Mouse (Mus musculus): ENCODE data around the gene Ehd3. TPM values are rescaled to one million over a fixed set of nuclear protein-coding genes. Genes with fewer than 3 reads are reported as not detected.

Ehd3 gene
- polyA plus RNA-seq (2012; ENCODE audit: insufficient read depth, insufficient read length, low replicate concordance, missing spikeins) = not detected in 2 replicates

DNA sequence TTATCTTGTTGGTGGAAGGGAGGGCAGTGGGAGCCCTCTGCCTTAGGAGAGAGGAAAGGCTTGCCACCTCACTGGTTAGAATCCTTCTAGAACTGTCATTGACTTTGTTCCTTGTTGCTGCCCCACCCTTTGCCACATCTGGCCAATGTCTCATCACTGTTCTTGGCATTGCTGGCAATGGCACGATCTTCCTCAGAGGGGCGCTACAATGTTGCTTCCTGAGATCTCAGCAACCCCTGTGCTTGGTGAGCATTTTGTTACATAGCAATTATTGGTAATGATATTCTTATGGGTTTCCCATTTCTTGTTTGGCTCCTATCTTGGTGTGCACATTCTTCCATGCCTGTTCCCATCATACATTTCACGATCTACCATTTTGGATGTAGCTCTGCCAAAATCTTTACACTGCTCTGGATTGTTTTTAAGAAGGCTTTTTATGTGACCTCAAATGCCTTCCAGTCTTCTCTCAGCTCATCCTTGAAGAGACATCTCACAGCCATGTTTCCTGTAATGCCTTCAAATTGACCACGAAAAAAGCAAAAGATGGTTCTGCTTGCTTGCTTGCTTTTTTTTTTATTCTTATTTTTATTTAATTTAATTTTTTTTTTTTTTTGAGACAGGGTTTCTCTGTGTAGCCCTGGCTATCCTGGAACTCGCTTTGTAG lies at the start of gene Ehd3:
TSS of gene Ehd3 (plus strand) at position 614 of the 664 bp plus-strand sequence.
- H3K4me3 ChIP-seq (ENCODE audit: insufficient read depth, low read depth, low read length) = peak within 1 kb of the TSS; percentile 71
- H3K4me1 ChIP-seq (ENCODE audit: control insufficient read depth, insufficient read depth, low read length) = peaks cover 10% of the 10 kb centered on the region
- WGBS = 92% methylated on average over 5 of the region's 5 CpGs
- peak within 1 kb of the TSS; percentile 84 for H3K27ac ChIP-seq (ENCODE audit: insufficient read depth, low read depth, low read length)
- TF ChIP-seq POLR2A (IDR thresholded peaks at IDR 0.05; ENCODE audit: insufficient read depth, low read depth, low read length) (no peak), CTCF (IDR thresholded peaks at IDR 0.05; ENCODE audit: insufficient read depth, low read depth, low read length) (no peak)

- Histone ChIP-seq H3K4me1 (ENCODE audit: control insufficient read depth, insufficient read depth, low read length) (peaks cover 3% of the 10 kb centered on the region; the same call in 1 of the 2 replicates), H3K27ac (ENCODE audit: insufficient read depth, low read depth, low read length) (no peak overlapping the region), H3K4me3 (ENCODE audit: insufficient read depth, low read depth, low read length) (no peak overlapping the region)
- no peak for TF ChIP-seq CTCF (IDR thresholded peaks at IDR 0.05; ENCODE audit: insufficient read depth, low read depth, low read length)
- no peak for TF ChIP-seq POLR2A (IDR thresholded peaks at IDR 0.05; ENCODE audit: insufficient read depth, low read depth, low read length)
- WGBS = 32% methylated on average over 8 of the region's 8 CpGs
These were observed 33.0 kb upstream of the Ehd3 start for GRCm38 (mm10) chr17:73770964-73771363.

GRCm38 (mm10) chr17:73786642-73787311 lies 17.2 kb upstream of the Ehd3 start:
- H3K4me1 ChIP-seq (ENCODE audit: control insufficient read depth, insufficient read depth, low read length) = no peaks in the 10 kb centered on the region
- TF ChIP-seq POLR2A (IDR thresholded peaks at IDR 0.05; ENCODE audit: insufficient read depth, low read depth, low read length) (no peak), CTCF (IDR thresholded peaks at IDR 0.05; ENCODE audit: insufficient read depth, low read depth, low read length) (no peak)
- no peak overlapping the region for H3K4me3 ChIP-seq (ENCODE audit: insufficient read depth, low read depth, low read length)
- no peak overlapping the region for H3K27ac ChIP-seq (ENCODE audit: insufficient read depth, low read depth, low read length)
- 85% methylated on average over 8 of the region's 8 CpGs for WGBS

- Histone ChIP-seq H3K4me1 (ENCODE audit: control insufficient read depth, insufficient read depth, low read length) (no peaks in the 10 kb centered on the region), H3K27ac (ENCODE audit: insufficient read depth, low read depth, low read length) (no peak overlapping the region), H3K4me3 (ENCODE audit: insufficient read depth, low read depth, low read length) (no peak overlapping the region)
- TF ChIP-seq CTCF (IDR thresholded peaks at IDR 0.05; ENCODE audit: insufficient read depth, low read depth, low read length) (no peak), POLR2A (IDR thresholded peaks at IDR 0.05; ENCODE audit: insufficient read depth, low read depth, low read length) (no peak)
- 41% methylated on average over 12 of the region's 12 CpGs for WGBS
These were observed 13.5 kb upstream of the Ehd3 start for GRCm38 (mm10) chr17:73790284-73791020.

DNA sequence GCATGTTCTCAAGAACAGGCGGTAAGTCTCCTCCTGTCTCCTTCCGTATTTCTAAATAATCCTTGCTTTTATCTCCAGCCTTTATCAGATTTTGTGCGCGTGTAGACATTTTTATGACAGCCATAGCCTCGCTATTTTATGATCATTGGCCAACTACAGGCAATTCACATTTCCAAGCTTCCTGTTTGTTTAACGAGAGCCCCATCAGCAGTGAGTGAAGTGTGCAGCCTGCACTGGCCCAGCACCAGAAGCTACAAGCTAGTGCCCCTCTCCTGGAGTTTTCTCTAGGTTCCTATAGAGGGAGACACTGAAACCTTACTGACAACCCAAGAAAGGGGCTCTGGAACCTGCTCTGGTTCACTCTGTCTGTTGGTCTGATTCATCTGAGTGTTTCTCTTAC lies 7.1 kb upstream of the Ehd3 start:
- 81% methylated on average over 6 of the region's 6 CpGs for WGBS
- no peaks in the 10 kb centered on the region for H3K4me1 ChIP-seq (ENCODE audit: control insufficient read depth, insufficient read depth, low read length)
- no peak overlapping the region for H3K4me3 ChIP-seq (ENCODE audit: insufficient read depth, low read depth, low read length)
- no peak for TF ChIP-seq CTCF (IDR thresholded peaks at IDR 0.05; ENCODE audit: insufficient read depth, low read depth, low read length)
- H3K27ac ChIP-seq (ENCODE audit: insufficient read depth, low read depth, low read length) = no peak overlapping the region

DNA sequence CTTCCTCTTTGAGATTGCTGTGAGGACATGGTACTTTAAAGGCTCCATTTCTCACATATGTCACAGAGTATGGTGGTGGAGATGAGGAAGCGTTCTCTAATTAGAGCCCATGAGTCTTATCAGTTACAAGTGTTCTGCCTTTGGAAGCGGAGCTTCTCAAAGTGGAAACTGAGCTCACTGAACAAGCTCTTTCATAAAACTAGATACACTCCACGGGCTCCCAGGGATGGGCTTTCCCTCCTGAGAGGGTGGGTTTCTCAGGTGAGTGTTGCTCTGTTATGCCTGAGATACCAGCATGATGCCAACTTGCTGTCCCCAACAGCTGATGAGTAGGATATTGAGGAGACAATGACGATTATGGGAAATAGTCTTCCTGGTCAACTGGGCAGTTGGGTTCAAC lies 6.2 kb upstream of the Ehd3 start:
- 86% methylated on average over 4 of the region's 4 CpGs for WGBS
- Histone ChIP-seq H3K4me1 (ENCODE audit: control insufficient read depth, insufficient read depth, low read length) (no peaks in the 10 kb centered on the region), H3K27ac (ENCODE audit: insufficient read depth, low read depth, low read length) (no peak overlapping the region), H3K4me3 (ENCODE audit: insufficient read depth, low read depth, low read length) (no peak overlapping the region)
- no peak for TF ChIP-seq POLR2A (IDR thresholded peaks at IDR 0.05; ENCODE audit: insufficient read depth, low read depth, low read length)
- TF ChIP-seq CTCF (IDR thresholded peaks at IDR 0.05; ENCODE audit: insufficient read depth, low read depth, low read length) = no peak

DNA sequence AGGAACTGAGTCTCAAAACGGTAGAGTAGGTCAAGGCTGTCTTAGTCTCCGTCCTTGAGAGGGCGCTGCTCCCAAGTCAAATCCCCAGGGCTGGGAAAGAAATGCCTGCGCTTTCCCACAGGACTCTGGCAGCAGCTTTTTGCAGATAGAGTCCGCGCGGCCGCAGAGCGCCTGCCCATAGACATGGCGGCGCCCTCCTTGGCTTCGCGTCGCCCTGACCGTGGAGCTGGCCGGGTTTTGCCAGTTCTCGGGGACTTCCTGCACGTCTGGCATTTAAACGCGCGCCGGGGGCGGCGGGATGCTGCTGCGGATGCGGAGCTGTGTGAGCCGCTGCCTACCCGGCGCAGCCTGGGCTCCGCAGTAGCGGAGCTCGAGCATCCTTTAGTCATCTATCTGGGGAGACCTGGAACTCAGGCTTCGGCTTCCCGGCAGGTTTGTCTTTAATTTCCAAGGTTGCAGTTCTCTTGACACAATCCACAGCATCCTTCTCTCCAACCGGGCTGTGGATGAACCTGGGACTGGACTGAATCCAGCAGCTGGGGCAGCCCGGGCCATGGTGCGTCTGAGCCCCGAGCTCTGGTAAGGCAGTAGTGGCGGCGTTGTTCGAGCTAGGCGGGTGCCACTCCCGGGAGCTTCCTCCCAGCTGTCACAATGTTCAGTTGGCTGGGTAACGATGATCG lies 798 bp downstream of the Ehd3 start:
- peak overlapping the region; percentile 71 for H3K4me3 ChIP-seq (ENCODE audit: insufficient read depth, low read depth, low read length)
- H3K27ac ChIP-seq (ENCODE audit: insufficient read depth, low read depth, low read length) = peak overlapping the region; percentile 84
- peak; percentile 48; the same call in 1 of the 2 replicates for TF ChIP-seq CTCF (IDR thresholded peaks at IDR 0.05; ENCODE audit: insufficient read depth, low read depth, low read length)
- peak; percentile 96 for TF ChIP-seq POLR2A (IDR thresholded peaks at IDR 0.05; ENCODE audit: insufficient read depth, low read depth, low read length)
- H3K4me1 ChIP-seq (ENCODE audit: control insufficient read depth, insufficient read depth, low read length) = peaks cover 10% of the 10 kb centered on the region
- under 1% methylated on average over 45 of the region's 45 CpGs for WGBS

DNA sequence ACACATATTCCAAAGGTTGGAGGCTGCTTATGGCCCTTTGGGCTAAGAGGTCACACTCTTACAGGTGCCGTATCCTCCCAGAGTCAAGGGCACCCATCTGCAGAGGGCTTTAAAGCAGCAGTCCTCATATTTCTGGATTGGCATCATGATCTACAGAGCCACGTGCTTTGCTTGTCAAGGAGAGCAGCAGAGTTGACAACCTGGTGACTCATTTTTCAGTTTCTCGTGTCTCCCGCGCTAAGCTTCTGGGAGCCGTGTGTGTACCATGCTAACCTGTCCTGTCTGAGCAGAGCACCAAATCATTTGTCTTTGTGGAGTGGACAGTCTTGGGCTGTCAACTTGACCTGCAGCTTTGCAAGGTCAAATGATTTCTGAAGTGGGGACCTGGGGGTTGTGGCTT lies 2.4 kb downstream of the Ehd3 start:
- TF ChIP-seq POLR2A (IDR thresholded peaks at IDR 0.05; ENCODE audit: insufficient read depth, low read depth, low read length) = no peak
- no peak for TF ChIP-seq CTCF (IDR thresholded peaks at IDR 0.05; ENCODE audit: insufficient read depth, low read depth, low read length)
- no peak overlapping the region for H3K27ac ChIP-seq (ENCODE audit: insufficient read depth, low read depth, low read length)
- peaks cover 10% of the 10 kb centered on the region for H3K4me1 ChIP-seq (ENCODE audit: control insufficient read depth, insufficient read depth, low read length)
- 53% methylated on average over 6 of the region's 6 CpGs for WGBS
- peak overlapping the region; percentile 34 for H3K4me3 ChIP-seq (ENCODE audit: insufficient read depth, low read depth, low read length)

Measured in olfactory bulb, adult 2 months (tissue).